Mouse (Mus musculus): ENCODE measurements at regions not wholly inside any gene's neighbourhood (a gene's known extent, or its start where the extent isn't known, plus 50 kb on each side); places are given as distances from the start of the nearest gene placed in this dataset.
"Not testable (repeated sequence)": the region's sequence is repeated elsewhere in the genome, so short reads cannot be mapped to it uniquely, and the experiment has no call there.

DNA sequence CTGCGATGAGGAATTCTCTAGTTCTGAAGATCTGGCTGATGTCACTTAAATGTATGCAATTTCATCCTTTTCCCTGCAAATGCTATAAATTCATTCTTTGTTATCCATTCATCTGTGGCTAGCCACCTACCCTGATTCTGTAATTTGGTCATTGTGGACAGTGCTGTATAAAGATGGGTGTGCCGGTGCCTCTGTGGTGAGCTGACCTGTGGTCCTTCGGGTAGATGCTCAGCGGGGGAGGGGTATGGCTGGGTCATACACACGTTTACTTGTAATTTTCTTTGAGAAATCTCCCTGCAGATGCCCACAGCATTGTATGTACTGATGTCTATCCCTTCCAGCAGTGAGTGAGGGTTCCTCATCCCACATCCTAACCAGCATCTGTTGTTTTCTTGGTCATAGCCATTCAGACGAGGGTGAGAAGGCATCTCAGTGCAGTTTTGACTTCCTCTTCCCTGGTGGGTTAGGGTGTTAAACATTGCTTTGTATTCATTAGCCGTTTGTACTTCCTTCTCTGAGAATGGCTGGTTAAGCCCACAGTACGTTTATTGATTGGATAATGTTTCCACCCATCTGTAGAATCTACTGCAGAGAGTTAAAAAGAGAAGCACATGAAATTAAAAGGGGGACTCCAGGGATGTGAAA lies 169.3 kb upstream of the Frmd6 start:
- ATAC-seq (ENCODE audit: low FRiP score, low read depth) = no peak
- Histone ChIP-seq H3K27ac (replicated peaks; ENCODE audit: low read depth, low read length) (no peak overlapping the region), H3K4me2 (replicated peaks; ENCODE audit: low read depth, low read length, severe bottlenecking) (no peak overlapping the region), H3K27me3 (ENCODE audit: control insufficient read depth, insufficient read depth, low read length) (no peaks in the 10 kb centered on the region), H3K36me3 (ENCODE audit: control insufficient read depth, insufficient read depth, low read length) (no peaks in the 10 kb centered on the region), H3K4me1 (ENCODE audit: control insufficient read depth, insufficient read depth, low read length) (0 out of 2 replicates have a peak, but pooled peaks cover 3% of the 10 kb centered on the region), H3K9me3 (ENCODE audit: control insufficient read depth, low read length) (no peaks in the 10 kb centered on the region), H3K9ac (ENCODE audit: low read depth, low read length, severe bottlenecking) (no peak overlapping the region), H3K4me3 (replicated peaks; ENCODE audit: low read length) (no peak overlapping the region)
- 67% methylated on average over 8 of the region's 8 CpGs for WGBS
- no peak for TF ChIP-seq POLR2A (IDR thresholded peaks at IDR 0.05; ENCODE audit: borderline replicate concordance, extremely low read depth, insufficient read depth, insufficient read length)
- DNase-seq (ENCODE audit: low spot score) = no peak

GRCm38 (mm10) chr12:70656805-70657492 lies 168.4 kb upstream of the Frmd6 start:
- no peak for ATAC-seq (ENCODE audit: low FRiP score, low read depth)
- Histone ChIP-seq H3K4me3 (replicated peaks; ENCODE audit: low read length) (no peak overlapping the region), H3K4me2 (replicated peaks; ENCODE audit: low read depth, low read length, severe bottlenecking) (no peak overlapping the region), H3K4me1 (ENCODE audit: control insufficient read depth, insufficient read depth, low read length) (0 out of 2 replicates have a peak, but pooled peaks cover 3% of the 10 kb centered on the region), H3K27me3 (ENCODE audit: control insufficient read depth, insufficient read depth, low read length) (no peaks in the 10 kb centered on the region), H3K36me3 (ENCODE audit: control insufficient read depth, insufficient read depth, low read length) (no peaks in the 10 kb centered on the region), H3K9me3 (ENCODE audit: control insufficient read depth, low read length) (no peaks in the 10 kb centered on the region), H3K27ac (replicated peaks; ENCODE audit: low read depth, low read length) (no peak overlapping the region), H3K9ac (ENCODE audit: low read depth, low read length, severe bottlenecking) (no peak overlapping the region)
- DNase-seq (ENCODE audit: low spot score) = no peak
- TF ChIP-seq POLR2A (IDR thresholded peaks at IDR 0.05; ENCODE audit: borderline replicate concordance, extremely low read depth, insufficient read depth, insufficient read length) = no peak
- 44% methylated on average over 7 of the region's 7 CpGs for WGBS

DNA sequence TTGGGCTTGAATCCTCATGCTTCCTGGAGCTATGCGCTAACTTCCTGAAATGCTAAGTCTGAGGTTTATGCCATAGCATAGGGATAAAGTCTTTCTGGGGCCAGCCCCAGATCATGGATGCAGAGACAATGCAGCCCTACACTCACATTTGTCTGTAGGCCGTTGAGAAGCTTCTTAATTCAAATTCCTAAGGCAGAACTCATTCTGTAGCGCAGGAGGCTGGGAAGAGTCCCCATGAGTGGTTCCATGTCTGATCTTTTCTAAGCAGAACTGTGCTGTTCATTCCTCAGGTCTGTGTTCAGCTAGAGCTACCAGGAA lies 167.9 kb upstream of the Frmd6 start:
- Histone ChIP-seq H3K4me2 (replicated peaks; ENCODE audit: low read depth, low read length, severe bottlenecking) (no peak overlapping the region), H3K9ac (ENCODE audit: low read depth, low read length, severe bottlenecking) (no peak overlapping the region), H3K36me3 (ENCODE audit: control insufficient read depth, insufficient read depth, low read length) (no peaks in the 10 kb centered on the region), H3K4me3 (replicated peaks; ENCODE audit: low read length) (no peak overlapping the region), H3K27ac (replicated peaks; ENCODE audit: low read depth, low read length) (no peak overlapping the region), H3K9me3 (ENCODE audit: control insufficient read depth, low read length) (no peaks in the 10 kb centered on the region), H3K27me3 (ENCODE audit: control insufficient read depth, insufficient read depth, low read length) (no peaks in the 10 kb centered on the region), H3K4me1 (ENCODE audit: control insufficient read depth, insufficient read depth, low read length) (0 out of 2 replicates have a peak, but pooled peaks cover 3% of the 10 kb centered on the region)
- WGBS = 85% methylated on average over 3 of the region's 3 CpGs
- TF ChIP-seq POLR2A (IDR thresholded peaks at IDR 0.05; ENCODE audit: borderline replicate concordance, extremely low read depth, insufficient read depth, insufficient read length) = no peak
- no peak for DNase-seq (ENCODE audit: low spot score)
- no peak for ATAC-seq (ENCODE audit: low FRiP score, low read depth)

- Histone ChIP-seq H3K4me3 (replicated peaks; ENCODE audit: low read length) (no peak overlapping the region), H3K27me3 (ENCODE audit: control insufficient read depth, insufficient read depth, low read length) (no peaks in the 10 kb centered on the region), H3K27ac (replicated peaks; ENCODE audit: low read depth, low read length) (no peak overlapping the region), H3K9me3 (ENCODE audit: control insufficient read depth, low read length) (no peaks in the 10 kb centered on the region), H3K9ac (ENCODE audit: low read depth, low read length, severe bottlenecking) (no peak overlapping the region), H3K36me3 (ENCODE audit: control insufficient read depth, insufficient read depth, low read length) (no peaks in the 10 kb centered on the region), H3K4me2 (replicated peaks; ENCODE audit: low read depth, low read length, severe bottlenecking) (no peak overlapping the region), H3K4me1 (ENCODE audit: control insufficient read depth, insufficient read depth, low read length) (0 out of 2 replicates have a peak, but pooled peaks cover 3% of the 10 kb centered on the region)
- WGBS = 87% methylated on average over 5 of the region's 5 CpGs
- TF ChIP-seq POLR2A (IDR thresholded peaks at IDR 0.05; ENCODE audit: borderline replicate concordance, extremely low read depth, insufficient read depth, insufficient read length) = no peak
- DNase-seq (ENCODE audit: low spot score) = no peak
- no peak for ATAC-seq (ENCODE audit: low FRiP score, low read depth)
Measured at GRCm38 (mm10) chr12:70658106-70658505, 167.2 kb upstream of the Frmd6 start.

- TF ChIP-seq POLR2A (IDR thresholded peaks at IDR 0.05; ENCODE audit: borderline replicate concordance, extremely low read depth, insufficient read depth, insufficient read length) = no peak
- H3K27me3 ChIP-seq (ENCODE audit: control insufficient read depth, insufficient read depth, low read length) = no peaks in the 10 kb centered on the region
- no peak for ATAC-seq (ENCODE audit: low FRiP score, low read depth)
- H3K4me1 ChIP-seq (ENCODE audit: control insufficient read depth, insufficient read depth, low read length) = 0 out of 2 replicates have a peak, but pooled peaks cover 3% of the 10 kb centered on the region
- H3K36me3 ChIP-seq (ENCODE audit: control insufficient read depth, insufficient read depth, low read length) = no peaks in the 10 kb centered on the region
- no peak for DNase-seq (ENCODE audit: low spot score)
- 88% methylated on average over 4 of the region's 4 CpGs for WGBS
- H3K27ac ChIP-seq (replicated peaks; ENCODE audit: low read depth, low read length) = no peak overlapping the region
- H3K4me3 ChIP-seq (replicated peaks; ENCODE audit: low read length) = no peak overlapping the region
- H3K4me2 ChIP-seq (replicated peaks; ENCODE audit: low read depth, low read length, severe bottlenecking) = no peak overlapping the region
- no peak overlapping the region for H3K9ac ChIP-seq (ENCODE audit: low read depth, low read length, severe bottlenecking)
- no peaks in the 10 kb centered on the region for H3K9me3 ChIP-seq (ENCODE audit: control insufficient read depth, low read length)
Measured at GRCm38 (mm10) chr12:70660388-70660787, 164.9 kb upstream of the Frmd6 start.

DNA sequence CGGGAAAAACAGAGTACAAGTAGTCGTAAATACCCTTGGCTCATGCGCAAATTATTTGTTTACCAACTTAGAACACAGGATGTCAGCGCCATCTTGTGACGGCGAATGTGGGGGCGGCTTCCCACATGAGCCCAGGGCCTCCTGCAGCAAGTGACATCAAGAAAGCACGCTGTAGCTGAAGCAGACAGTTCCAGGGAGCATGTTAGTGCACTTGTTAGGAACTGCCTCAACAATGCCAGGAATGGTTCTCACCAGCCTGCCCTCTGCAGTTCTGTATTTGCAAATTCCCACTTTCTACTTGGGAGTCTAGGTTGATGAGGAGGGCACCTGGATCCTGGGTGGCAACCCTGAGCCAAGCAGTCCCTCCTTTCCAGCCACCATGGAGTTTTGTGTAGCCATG lies 157.2 kb upstream of the Frmd6 start:
- not testable (repeated sequence) for H3K27ac ChIP-seq (replicated peaks; ENCODE audit: low read depth, low read length); H3K4me2 ChIP-seq (replicated peaks; ENCODE audit: low read depth, low read length, severe bottlenecking); H3K9ac ChIP-seq (ENCODE audit: low read depth, low read length, severe bottlenecking); H3K27me3 ChIP-seq (ENCODE audit: control insufficient read depth, insufficient read depth, low read length); H3K9me3 ChIP-seq (ENCODE audit: control insufficient read depth, low read length); H3K4me3 ChIP-seq (replicated peaks; ENCODE audit: low read length); H3K36me3 ChIP-seq (ENCODE audit: control insufficient read depth, insufficient read depth, low read length); DNase-seq (ENCODE audit: low spot score); ATAC-seq (ENCODE audit: low FRiP score, low read depth)
- H3K4me1 ChIP-seq (ENCODE audit: control insufficient read depth, insufficient read depth, low read length) = peaks cover 11% of the 10 kb centered on the region
- WGBS = 92% methylated on average over 5 of the region's 8 CpGs

Data from limb, embryonic 14.5 days (tissue).